Mouse (Mus musculus) right cerebral cortex, postnatal 4 days (tissue): Measurements from ENCODE around the gene Tpr.

Experiments used
- DNase-seq: peaks from one replicate; pipeline ENCODE4 v3.0.0-alpha.2; 2022

Gene Tpr

DNA sequence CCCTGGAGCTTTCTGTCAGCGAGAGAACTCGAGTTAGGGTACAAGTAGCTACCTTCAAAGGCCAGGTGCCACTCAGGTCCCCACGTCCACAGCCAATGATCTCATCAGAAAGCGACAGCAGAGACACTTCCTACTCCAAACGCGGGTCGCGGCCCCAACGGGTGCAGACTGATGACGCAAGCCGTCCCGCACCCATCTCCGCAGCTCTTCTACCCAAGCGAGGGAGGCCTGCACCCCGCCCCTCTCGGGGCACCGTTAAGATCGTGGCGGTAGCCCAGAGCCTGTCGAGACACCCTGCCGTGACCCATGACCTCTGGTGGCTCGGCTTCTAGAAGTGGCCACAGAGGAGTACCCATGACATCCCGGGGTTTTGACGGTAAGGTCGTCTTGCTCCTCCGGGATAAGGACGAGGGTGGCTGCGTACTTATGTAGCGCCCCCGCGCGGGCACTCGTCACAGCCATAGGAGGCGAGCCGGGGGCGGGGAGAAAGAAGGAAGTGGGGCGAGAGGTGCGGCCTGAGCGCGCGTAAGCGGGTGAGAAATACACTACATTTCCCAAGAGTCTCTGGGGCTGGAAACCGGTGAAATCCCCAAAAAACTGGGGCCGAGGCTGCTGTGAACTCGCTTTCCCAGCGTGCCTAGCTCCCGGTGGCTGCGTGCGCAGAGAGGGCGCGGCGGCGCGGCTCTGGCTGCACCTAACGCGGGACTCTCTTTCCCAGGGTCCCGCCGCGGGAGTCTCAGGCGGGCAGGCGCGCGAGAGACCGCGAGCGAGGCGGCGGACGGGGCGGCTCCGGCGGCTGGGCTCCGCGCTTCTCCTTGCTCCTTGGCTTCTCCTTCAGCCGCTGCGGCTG is at the start of gene Tpr, which contains the start of gene Odr4:
Gene Tpr, plus strand, starts transcription at position 201 of the 850 bp plus-strand sequence.
Gene Odr4, minus strand, starts transcription at position 443 of the 850 bp plus-strand sequence.
- DNase-seq, result peak; percentile 99

DNA sequence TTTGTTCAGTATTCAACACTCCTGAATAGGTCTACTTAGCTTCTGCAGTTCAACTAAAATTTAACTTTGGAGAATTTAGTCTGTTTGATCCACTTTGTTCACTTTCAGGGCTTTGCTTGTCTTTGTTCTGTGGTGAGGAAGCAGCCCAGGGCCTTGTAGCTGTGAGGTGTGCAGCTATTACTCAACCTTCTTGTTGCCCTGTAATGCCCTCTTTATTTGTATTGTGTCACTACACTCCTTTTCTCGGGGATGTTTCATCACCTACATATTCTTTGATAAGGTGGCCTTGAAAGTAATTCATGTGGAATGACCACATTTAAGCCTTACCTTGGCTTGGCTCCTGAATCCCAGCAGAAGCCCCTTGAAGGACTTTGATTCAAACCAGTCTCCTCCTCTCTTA is 31.8 kb upstream of the Tpr start:
- no peak for DNase-seq

DNA sequence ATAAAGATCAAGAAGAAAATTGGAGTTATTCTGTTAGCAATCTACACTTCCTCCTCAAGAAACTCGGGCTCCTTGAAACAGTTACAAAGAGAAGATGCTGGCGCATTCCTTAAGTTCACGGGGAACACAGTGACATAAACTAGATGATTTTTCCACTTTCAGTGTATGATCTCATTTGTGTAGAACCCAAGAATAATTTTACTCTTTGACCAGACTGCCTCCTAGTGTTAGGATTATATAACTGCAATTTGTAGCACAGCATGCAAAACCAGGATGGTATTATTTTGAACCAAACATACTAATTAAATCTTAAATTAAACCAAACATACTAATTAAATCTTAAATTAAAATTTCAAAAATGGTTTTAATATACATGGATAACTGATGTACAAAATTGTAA is 19.7 kb upstream of the Tpr start:
- no peak for DNase-seq

DNA sequence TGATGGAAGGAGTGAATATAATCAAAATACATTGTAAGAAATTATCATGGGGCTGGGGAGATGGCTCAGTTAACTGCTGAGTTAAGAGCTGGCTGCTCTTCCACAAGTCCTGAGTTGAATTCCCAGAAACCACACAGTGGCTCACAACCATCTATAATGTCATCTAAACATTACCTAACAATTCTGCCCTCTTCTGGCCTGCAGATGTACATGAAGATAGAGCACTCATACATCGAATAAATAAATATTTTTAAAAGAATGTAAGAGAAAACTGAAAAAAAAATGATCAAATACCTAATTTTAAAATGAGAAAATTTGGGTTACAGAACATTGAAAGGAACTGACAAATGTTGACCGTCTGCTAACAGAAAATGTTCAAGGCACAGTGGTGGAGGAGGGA is 18.4 kb upstream of the Tpr start:
- no peak for DNase-seq

DNA sequence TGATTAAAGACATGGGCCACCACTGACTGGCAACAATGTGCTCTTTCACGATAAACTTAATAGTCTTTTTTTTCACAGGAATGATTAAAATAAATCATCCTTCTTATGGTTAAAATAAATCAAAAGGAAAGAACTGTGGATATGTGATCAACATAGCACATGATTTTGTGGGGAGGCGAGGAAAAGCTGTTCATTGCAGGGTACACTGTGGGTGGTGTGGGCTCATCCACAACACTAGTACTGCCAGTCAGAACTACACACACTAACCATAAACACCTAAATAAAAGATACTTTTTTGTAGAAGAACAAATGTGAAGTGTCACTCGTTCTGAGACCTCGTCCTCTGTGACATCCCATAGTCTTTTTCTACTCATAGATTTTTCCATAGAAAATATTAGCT is 8.5 kb upstream of the Tpr start:
- no peak for DNase-seq

DNA sequence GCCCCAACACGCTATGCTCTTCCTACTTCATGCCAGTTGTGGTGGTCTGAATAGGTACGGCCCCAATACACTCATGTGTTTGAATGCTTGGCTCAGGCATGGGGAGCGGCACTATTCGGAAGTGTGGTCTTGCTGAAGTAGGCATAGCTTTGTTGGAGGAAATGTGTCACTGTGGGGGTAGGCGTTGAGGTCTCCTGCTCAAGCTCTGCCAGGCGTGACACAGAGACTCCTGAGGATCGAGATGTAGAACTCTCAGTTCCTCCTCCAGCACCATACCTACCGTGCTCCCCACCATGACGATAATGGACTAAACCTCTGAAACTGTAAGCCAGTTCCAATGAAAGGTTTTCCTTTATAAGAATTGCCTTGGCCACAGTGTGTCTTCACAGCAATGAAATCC is 5.1 kb upstream of the Tpr start:
- no peak for DNase-seq

DNA sequence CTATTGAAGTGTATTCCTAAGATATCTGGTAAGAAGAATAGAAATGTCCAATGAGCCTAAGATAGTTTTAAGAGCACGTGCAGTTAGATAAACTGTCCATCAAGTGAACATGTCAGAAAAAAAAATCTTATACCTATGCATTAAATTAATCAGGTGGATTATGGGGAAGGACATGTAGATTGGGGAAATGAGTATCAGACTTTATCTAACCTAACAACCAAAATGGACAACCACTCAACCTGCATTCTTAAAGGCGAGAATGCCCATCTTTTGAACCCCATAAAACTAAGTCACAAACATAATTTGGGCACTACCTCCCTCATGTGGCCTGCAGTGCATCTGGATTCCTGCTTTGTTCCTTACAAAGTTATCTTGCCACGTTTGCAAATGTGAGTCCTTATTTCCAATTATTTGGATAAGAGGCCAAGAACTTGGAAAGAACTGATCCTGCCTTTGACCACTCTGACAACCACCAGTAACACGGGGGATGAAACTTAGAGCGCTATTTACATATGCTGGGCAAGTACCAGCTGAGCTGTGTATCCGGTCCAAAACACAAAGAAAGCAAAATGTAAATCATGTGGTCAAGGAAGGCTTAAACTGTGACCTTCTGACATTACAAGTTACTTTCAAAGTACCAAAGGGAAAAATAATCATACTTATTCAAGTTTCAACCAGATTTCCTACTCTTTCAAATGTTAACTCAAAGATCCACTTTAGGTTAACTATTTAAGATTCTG is 3.1 kb upstream of the Tpr start:
- no peak for DNase-seq

DNA sequence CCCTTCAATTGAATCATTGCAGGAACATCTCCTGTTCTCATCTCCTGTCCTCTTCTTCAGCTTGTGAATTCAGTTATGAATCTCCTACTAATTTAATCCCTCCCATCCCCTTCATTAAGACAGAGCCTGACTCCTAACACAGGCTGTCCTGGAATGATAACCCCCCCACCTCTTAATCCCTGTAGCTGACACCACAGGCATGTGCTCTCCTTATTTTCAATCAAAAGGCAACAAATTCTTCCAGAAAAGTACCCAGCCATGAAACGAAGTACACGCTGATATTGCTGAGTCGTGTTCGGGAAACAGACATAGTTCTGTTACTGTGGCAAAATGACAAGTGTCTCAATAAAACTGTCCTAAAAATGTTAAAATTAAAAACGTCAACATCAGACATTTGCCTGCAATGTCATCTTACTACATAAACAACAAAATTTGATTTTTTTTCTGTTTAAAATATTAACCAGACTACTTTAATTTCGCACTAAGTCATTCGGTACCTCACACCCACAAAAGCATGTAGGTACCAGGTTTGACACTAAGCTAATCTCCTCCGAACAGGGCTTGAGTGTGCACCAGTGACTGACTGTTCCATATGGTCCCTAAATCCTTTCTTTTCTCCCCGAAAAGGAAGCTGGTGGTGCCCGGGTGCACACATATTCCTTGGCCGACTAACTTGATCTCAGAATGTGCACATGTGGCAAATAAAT is 554 bp upstream of the Tpr start:
- DNase-seq, result no peak

DNA sequence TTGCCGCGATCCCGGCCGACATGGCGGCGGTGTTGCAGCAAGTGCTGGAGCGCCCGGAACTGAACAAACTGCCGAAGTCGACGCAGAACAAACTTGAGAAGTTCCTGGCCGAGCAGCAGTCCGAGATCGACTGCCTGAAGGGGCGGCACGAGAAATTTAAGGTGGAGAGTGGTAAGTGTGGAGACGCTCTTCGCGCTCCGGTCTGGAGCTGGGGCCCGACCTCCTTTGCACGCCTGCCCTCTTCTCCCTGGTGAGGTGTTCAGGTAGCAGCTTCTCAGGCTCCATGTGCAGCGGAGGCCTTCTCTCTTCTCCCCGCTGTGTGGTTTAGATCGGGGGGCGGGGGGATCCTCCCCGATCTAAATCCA is 832 bp downstream of the Tpr start:
- DNase-seq, result no peak

DNA sequence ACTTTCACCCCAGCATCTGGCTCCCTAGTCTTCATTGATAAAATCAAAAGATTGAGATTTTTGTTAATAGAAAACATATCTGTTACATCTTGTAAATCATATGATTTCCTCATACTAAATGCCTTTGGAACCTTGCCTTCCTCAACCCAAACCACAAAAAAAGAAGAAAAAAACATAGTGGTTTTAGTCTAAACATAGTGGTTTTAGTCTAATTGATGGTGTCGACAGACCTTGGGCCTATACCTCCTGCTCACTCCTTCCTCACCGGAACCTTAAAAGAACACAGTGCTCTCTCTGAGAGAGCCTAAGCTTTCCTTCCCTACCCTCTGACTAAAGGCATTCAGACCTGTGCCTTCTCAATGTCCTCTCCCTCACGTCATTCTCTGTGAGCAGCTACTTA is 3.4 kb downstream of the Tpr start:
- no peak for DNase-seq

DNA sequence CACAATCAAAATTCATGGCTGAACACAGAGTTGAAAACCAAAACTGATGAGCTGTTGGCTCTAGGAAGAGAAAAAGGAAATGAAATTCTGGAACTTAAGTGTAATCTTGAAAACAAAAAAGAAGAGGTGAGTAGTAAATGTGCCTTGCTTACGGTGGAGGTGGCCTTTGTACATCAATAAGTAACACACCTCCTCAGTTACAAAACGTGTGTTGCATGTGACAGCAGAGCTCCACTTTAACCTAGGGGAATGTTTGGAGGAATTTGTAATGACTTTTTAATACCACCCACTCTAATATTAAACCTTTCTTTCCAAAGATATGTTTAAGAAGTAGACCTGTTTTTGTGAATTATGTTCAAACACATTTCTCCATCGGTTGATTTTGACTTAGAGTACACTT is 11.3 kb downstream of the Tpr start:
- no peak for DNase-seq

DNA sequence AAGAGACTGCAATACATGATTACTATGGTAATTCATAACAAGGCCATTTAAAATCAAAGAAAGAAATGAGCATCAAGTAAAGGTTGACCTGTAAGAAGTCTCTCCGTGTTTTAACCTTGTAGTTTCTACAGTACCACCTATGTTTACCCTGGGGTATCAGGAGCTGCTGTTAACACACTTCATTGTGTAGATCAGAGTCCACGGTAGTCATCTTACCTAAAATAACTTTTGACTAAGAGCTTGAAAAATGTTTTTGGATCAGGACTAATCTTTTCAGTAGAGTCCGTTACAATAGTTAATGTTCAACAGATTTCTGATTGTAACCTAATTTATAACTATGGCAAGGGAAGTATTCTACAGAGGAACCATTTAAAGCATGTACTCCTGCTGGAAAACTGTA is 11.9 kb downstream of the Tpr start:
- no peak for DNase-seq

DNA sequence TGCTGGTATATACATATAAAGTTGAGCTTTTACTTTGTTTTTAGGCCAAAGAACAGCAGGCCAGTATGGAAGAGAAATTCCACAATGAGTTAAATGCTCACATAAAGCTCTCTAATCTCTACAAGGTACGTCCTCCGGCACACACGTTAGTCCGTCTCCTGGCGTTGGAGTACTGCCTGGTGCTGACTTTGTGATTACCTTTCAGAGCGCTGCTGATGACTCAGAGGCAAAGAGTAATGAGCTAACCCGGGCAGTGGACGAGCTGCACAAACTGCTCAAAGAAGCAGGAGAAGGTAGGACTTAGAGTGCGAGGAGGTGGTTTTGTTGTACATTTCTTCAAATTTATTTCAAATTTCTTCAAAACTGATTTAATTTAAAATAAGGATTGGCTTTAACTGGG is 14.6 kb downstream of the Tpr start:
- no peak for DNase-seq

DNA sequence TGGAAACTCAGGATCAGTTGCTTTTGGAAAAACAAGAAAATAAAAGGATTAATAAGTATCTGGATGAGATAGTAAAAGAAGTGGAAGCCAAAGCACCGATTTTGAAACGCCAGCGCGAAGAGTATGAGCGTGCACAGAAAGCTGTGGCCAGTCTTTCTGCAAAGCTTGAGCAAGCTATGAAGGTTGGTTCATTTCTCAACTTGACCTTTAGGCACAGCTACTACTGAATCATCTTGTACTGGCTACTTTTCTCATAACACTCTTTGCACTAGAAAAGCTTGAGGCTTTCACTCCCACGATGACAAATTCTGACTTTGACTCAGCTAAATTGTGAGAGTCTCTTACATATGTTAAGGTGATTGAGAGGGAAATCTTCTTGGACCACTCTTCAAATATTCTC is 17.4 kb downstream of the Tpr start:
- DNase-seq, result no peak

DNA sequence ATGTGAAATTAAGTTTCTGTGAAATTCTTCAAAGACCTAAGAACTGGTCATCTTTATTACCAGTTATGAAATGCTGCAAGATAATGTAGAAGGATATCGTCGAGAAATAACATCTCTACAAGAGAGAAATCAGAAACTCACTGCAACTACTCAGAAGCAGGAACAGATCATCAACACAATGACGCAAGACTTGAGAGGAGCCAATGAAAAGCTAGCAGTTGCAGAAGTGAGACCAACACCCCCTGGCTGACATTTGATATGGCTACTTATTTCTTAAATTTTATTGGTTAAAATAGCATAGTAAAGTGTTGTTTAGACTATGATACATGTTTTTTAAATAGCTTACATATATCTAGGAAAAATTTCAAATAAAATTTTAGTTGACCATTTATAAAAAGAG is 23.4 kb downstream of the Tpr start:
- DNase-seq, result no peak

DNA sequence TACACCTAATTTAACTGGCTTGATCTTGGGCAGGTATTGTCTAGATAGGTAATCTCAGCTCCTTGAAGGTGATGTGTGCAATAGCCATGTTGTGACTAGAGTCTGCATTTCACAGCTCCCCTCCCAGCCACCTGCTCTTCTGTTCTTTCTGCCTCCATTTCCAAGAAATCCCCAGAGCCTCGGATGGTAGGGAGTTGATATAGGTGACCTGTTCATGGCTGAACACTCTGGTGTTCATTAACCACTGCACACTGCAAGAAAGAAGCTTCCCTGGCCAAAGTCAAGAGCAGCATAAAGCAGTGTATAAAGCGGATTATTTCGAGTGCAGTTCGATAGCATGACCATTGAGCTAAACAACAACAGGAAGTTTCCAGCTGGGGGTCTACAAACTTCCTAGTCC is 25.8 kb downstream of the Tpr start:
- no peak for DNase-seq

DNA sequence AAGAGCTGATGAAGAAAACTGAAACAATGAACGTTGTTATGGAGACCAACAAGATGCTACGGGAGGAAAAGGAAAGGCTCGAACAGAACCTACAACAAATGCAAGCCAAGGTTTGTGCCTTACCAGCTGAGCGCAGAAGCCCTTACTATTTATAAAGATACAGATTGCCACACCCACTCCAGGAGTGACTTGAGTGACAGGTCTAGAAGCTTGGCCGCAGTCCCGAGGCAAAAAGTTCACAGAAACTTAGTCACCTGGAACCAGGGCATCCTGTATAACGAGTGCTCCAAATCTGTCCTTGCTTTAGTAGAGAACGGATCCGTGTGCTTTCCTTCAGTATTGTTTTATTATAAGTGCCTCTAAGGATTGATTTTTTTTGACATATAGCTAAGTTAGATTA is 33.0 kb downstream of the Tpr start:
- no peak for DNase-seq

DNA sequence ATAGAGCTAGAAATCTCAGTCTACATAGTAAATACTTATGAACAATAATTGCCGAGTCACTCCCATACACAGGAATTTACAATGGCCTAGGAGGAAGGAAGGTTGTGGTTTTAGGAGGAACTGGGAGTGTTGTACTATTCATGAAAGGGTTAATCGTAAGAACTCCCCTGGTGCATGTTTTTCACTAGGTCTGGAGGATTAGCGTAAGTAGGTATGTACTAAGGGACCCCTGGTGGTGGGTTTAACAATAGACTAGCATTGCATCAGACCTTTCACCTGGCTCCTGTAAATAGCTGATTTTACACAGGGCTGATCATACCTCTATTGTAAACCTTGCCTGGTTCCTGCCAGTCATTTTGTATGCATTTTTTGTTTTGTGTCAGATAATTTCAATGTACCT is 33.6 kb downstream of the Tpr start:
- no peak for DNase-seq

DNA sequence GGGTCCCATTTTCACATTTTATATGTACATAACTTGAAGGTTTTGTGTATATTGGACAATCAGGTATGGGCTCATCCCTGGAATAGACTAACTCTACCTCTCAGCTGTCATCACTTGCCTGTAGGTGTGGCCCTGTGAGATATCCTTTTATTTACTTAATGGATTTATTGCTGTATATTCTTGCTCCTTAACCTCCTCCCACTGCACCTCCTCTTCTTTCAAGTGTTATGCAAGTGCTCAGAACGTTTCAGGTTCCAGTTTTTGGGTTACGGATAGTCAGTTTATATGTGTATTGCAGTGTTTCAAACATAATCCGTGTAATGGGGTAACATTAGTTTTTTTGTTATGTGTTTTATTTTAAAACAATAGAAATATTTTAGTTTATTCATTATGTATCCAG is 46.0 kb downstream of the Tpr start:
- DNase-seq, result no peak

DNA sequence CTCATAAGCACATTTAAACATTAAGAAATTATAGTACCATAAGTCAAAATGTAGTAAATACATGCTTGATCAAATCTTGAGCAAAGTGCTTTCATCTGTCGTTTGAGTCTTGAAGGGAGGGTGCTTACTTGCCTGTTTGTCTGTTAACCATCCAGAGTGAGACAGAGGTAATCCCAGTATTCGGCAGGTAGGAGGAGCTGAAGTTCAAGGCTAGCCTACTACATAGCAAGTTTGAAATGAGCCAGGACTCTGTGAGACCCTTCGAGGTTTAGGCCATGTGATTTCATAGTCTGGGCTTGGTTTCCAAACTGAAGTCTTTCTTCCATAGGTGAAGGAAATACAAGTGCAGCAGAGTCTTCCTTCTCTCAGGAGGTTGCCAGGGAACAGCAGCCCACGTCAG is 49.1 kb downstream of the Tpr start:
- DNase-seq, result no peak

DNA sequence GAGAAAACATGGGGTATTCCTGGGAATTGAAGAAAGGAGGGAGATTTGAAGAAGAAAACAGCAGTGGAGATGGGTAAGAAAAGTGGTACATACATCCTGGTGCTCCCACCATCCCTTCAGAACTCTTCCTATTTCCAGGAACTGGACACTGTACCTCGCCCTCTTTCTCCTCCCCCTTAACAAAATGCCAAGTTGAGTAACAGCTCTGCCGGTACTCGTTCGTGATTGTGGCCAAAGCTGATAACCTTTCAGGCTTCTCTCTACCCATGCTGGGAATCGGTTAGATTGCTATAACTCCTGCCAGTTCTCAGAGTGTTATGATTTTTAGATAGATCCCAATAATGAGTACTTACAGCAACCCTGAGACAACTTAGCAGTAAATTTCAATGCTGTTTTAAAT is 66.3 kb downstream of the Tpr start:
- DNase-seq, result no peak

DNA sequence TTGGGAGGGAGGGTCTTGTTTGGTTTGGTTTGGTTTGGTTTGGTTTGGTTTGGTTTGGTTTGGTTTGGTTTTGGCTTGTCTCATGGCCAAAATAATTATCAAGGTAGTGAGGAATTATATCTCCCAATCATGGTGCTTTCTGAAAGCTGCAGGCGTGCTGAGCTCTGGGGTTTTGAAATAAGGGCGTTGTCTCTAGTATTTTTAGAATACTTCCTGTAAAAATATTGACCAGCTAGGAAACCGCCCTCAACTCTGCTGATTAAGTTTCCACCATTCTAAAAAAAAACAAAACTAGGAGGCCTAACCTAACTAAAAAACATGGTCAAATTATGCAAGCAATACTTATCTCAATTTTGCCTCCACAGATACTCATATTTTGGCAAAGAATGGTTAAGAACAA is 67.0 kb downstream of the Tpr start:
- no peak for DNase-seq

DNA sequence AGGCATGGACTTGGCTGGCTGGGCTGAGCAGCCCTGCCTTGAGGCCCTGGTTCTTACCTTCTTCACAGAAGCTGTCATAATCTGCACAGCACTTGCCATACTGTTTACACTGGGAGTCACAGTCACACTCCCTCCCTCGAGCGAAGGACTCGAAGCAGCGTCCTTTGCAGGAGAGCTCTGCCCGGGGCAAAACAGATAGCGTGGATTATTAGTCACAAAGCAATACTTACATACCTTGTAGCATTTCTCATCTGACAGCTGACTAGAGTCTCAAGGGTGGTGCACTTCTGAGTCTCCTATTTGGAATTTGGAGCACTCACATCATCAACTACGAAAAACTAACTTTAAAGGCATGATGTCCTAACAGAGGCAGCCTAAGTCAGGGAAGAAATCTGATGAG is 68.0 kb downstream of the Tpr start:
- no peak for DNase-seq

DNA sequence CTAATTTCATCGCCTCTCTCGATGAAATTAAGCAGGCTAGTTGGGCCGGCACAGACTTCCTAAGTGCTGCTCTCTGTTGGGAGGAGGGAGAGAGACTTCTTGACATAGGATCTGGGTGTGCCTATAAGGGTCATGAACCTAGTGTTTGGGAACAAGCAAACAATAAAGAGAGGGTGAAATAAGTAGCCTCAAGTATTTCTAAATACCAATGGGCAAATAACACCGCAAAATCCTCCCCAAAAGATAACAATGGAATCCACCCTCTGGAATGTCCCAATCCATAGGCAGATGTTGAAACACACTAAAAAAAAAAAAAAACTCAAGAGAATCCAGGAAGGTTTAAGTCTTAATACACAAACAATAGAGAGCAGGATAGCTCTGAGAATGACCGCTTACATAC is 70.4 kb downstream of the Tpr start:
- DNase-seq, result no peak
